Mouse (Mus musculus): ENCODE measurements around the gene Zfr2.

Zfr2 gene

DNA sequence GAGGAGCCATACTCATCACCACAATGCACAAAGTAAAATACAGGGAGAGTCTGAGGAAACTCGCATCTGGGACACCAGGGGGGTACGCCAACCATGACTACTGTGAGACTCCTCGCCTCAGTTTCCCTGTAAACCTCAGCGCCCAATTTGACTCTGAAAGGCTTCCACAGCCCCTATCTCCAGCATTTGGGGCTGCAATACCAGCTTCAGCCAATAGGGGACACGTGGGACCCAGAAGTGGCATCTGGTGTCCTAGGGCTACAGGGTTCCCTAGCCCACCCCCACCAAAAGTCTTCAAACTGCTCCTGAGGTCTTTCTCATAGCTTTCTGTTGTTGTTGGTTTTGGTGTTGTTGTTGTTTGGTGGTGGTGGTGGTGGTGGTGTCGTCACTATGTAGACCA lies 55.6 kb downstream of the Zfr2 start:
- no peak for DNase-seq (ENCODE audit: low spot score)

DNA sequence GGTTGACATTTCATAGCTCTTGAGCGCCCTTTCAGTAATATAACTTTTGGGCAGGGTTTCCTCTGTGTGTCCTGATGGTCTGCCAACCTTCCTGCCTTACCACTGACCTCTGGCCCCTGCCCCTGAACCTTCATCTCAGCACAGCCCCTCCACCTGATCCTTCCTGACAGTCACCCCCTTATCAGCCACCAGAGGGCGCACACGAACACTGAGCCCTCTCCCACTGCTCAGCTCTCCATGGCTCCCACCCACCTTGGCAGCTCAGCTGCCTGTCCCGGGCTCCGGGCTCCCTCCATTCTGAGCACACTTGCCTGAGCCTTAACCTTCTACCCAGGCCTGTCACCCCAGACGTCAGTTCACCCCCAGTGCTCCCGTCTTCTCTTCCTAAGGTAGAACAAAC lies 56.3 kb downstream of the Zfr2 start:
- peak; percentile 77 for DNase-seq (ENCODE audit: low spot score)

- DNase-seq (ENCODE audit: low spot score) = no peak
These were observed 56.9 kb downstream of the Zfr2 start for GRCm38 (mm10) chr10:81289811-81290210.

DNA sequence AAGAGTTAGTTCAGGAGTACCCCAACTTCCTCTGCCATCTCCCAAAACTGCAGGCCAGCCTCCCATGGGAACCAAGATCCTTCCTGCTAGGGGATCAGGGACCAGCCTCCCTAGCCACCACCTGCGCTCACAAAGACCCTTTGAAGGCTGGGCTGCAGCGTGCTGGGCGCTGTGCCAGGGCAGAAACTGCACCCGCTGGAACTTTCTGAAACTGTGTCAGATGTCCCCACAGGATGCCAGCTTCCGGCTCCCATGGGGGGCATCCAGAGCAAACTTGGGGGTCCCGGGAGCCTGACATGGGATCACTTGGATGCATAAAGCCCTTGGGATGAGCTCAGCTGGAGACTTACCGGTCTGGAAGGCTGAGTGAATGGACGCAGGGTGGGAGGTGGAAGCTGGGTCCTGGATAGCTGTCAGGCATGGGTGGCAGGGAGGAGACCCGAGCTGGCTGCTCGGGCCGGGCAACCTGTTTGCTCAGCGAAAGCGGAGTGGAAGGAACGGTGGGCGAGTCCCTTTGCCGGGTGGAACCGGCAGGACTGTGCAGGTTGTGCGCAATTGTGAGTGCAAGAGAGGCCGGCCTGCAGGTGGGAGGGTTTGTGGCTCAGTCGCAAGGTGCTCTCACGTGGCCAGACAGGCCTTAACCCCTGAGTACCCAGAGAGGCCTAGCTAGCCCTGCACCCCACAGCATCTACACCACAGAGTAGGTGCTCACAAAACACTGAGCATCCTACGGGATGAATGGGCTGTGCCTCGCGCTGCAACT lies 57.9 kb downstream of the Zfr2 start:
- DNase-seq (ENCODE audit: low spot score) = peak; percentile 61

GRCm38 (mm10) chr10:81291511-81292104 lies 58.7 kb downstream of the Zfr2 start, which contains the start of gene Tjp3:
TSS of gene Tjp3 (minus strand) at chr10:81291581.
- no peak for DNase-seq (ENCODE audit: low spot score)

GRCm38 (mm10) chr10:81292554-81293333 lies 59.8 kb downstream of the Zfr2 start, which contains the start of gene Pip5k1c:
TSS of gene Pip5k1c (plus strand) at chr10:81292963.
- peak; percentile 100 for DNase-seq (ENCODE audit: low spot score)

DNA sequence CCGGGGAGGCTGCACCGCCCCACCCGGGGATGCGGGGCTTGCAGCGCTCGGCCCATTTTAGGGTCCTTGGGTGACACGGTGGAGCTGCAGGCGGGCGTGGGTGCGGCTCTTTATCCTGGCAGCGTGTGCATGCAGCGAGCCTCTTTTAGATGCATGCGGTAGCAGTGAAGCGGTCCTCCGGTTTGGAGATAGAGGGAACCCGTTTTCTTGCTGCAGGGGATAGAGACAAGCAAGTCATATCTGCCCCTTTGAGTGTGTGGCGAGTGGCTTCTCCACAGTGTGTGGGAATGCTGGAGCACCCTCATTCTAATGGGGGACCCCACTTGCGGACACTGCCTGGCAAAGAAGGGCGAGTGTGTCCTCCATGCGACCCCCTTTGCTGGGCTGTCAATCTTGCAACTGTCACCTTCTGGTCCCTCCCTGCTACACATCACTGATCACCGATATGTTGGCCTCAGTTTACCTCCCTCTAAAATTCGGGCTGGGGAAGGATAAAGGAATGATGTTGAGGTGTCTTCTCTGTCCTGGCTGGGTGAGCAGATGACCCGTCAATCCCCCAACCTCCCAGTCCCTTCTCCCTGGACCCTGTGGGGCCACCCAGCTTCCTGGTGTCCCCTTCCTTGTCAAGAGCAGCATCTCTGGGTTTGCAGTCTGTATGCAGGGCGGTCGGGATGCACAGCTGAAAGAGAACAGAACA lies 60.5 kb downstream of the Zfr2 start:
- DNase-seq (ENCODE audit: low spot score) = no peak

- no peak for DNase-seq (ENCODE audit: low spot score)
These were observed 61.5 kb downstream of the Zfr2 start for GRCm38 (mm10) chr10:81294442-81294841.

- no peak for DNase-seq (ENCODE audit: low spot score)
These were observed 62.2 kb downstream of the Zfr2 start for GRCm38 (mm10) chr10:81295185-81295584.

DNA sequence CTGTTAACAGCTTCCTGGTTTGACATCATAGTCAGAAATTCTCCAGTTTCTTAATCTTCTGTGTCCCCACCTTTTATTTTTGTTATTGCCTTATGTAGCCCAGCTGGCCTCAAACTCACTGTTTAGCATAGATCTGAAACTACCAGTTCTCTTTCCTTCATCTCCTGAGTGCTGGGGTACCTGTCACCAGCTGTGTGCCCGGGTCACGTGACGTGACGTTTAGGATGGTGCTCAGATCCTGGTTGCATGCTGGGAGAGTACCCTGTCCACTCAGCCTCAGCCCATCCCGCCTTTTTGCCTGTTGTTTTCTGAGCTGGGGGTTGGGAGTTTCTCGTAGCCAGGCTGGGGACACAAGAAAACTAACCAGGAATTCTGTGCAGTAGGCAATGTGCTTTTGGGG lies 64.3 kb downstream of the Zfr2 start:
- no peak for DNase-seq (ENCODE audit: low spot score)

DNA sequence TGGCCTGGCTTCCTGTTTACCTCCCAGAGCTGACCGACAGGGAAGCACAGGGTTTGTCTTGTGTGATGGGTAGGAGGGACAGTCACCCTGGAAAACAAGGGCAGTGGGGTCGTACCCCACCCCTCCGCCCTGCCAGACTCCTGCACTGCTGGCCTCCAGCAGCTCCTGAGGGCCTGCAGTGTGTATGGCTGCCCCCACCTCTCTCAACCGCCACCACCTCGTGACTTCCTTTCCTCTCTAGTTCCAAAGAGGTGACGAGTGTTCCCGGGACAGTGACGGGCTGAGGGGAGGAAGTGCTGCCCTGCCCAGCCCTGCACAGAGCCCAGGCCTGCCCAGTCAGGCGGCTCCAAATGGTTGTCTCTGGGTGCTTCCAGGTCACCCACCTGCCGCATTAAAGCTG lies 64.9 kb downstream of the Zfr2 start:
- DNase-seq (ENCODE audit: low spot score) = peak; percentile 66

DNA sequence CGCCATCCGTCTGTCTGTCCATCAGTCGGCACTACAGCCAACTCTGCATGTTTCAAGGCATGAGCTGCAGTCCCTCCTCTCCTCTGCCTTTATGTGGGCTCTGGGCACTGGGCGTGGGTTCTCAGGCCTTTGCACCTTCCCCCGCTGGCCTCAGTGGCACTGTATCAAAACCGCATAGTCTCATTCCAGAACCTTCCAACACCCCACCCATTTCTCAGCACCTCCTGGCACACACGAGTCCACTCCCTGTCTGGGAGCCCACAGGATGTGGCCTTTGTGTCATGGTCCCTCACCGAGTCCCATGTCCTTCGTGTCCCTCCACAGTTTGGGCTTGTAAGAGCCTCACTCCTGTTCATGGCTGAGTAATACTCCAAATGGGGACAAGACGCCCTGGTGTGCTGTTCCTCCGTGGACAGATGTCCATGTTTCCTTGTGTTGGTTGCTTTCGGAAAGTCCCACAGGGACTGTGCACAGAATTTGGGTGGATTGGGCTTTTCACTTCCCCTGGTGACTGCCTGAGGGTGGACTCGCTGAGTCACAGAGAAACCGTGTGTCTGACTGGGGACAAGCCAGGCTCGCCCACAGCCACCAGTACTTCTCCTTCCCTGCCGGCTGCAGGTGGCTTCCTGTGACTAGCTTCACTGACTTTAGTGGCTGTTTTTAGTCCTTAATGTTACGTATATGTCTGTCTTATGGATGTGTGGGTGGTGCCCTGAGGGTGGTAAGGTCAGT lies 65.6 kb downstream of the Zfr2 start:
- no peak for DNase-seq (ENCODE audit: low spot score)

- peak; percentile 87 for DNase-seq (ENCODE audit: low spot score)
These were observed 66.8 kb downstream of the Zfr2 start for GRCm38 (mm10) chr10:81299585-81300351.

GRCm38 (mm10) chr10:81300352-81300907 lies 67.5 kb downstream of the Zfr2 start:
- peak; percentile 87 for DNase-seq (ENCODE audit: low spot score)

DNA sequence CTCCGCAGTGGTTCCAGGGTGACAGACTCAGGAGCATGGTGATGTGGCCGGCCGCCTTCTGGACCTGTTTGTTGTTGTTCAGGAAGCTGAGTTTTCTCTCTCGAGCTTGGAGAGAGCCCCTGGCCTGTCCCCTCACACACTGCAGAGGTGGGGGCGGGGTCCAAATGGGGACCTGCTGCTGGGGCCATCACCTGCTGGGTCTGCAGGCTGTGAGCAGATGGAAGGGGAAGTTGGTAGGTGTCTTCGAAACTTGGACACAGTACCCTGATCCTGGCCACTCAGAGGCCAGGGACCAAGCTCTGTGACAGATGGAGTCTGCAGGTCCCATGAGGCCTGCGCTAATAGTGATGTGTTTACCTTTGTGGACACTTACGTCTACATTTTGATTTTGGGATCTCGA lies 68.4 kb downstream of the Zfr2 start:
- no peak for DNase-seq (ENCODE audit: low spot score)
